Mouse (Mus musculus) lung, embryonic 15.5 days (tissue): ENCODE measurements around the gene Srd5a3. TPM values are rescaled to one million over a fixed set of nuclear protein-coding genes. Genes with fewer than 3 reads are reported as not detected.
A peak's percentile ranks its signal among the peaks of the same experiment; 100 is the strongest.

ENCODE experiments used
- ATAC-seq: fragments of 200-750 bp; cut with Nextera tagmentation; 2 replicates; pipeline ENCODE4 v1.8.0; 2017; ENCODE audit warnings: moderate number of reproducible peaks, borderline replicate concordance; ENCODE audit not compliant: low FRiP score, low TSS enrichment; ENCODE audit errors: extremely low read depth
- H3K27ac ChIP-seq: fragments of 300-500 bp; sonication (generic); 2 replicates; pipeline ENCODE4 v1.5.1; 2015; ENCODE audit warnings: moderate library complexity, mild to moderate bottlenecking, inconsistent platforms
- H3K27me3 ChIP-seq: fragments of 300-500 bp; sonication (generic); 2 replicates; pipeline ENCODE4 v1.6.1; 2015; ENCODE audit warnings: inconsistent platforms
- H3K36me3 ChIP-seq: fragments of 300-500 bp; sonication (generic); 2 replicates; pipeline ENCODE4 v1.6.1; 2015; ENCODE audit warnings: inconsistent platforms
- H3K4me1 ChIP-seq: fragments of 300-500 bp; sonication (generic); 2 replicates; pipeline ENCODE4 v1.6.1; 2015; ENCODE audit warnings: inconsistent platforms
- H3K4me2 ChIP-seq: fragments of 300-500 bp; sonication (generic); 2 replicates; pipeline ENCODE4 v1.6.1; 2015; ENCODE audit warnings: inconsistent platforms, mild to moderate bottlenecking, moderate library complexity
- H3K4me3 ChIP-seq: fragments of 300-500 bp; sonication (generic); 2 replicates; pipeline ENCODE4 v1.5.1; 2015; ENCODE audit warnings: mild to moderate bottlenecking, inconsistent platforms
- H3K9ac ChIP-seq: fragments of 300-500 bp; sonication (generic); 2 replicates; pipeline ENCODE4 v1.6.1; 2015; ENCODE audit warnings: inconsistent platforms
- H3K9me3 ChIP-seq: fragments of 300-500 bp; sonication (generic); 2 replicates; pipeline ENCODE4 v1.6.1; 2016; ENCODE audit warnings: inconsistent platforms
- WGBS: fragments of 180-500 bp; shearing (Covaris S2); methylation state at CpG from one replicate; pipeline ENCODE4 v1.1.7; 2015; 5-methylcytosine and 5-hydroxymethylcytosine counted together
- polyA plus RNA-seq: library from polyadenylated mRNA; unstranded; fragments of >200 nt; fragmentation: Nextera tagmentation; extraction: Ambion mirVana; gene quantifications from 2 replicates; pipeline ENCODE4 v1.2.1, GENCODE M21; 2015

Srd5a3 gene
- polyA plus RNA-seq, 1 experiment from 2014 or later: 49.6 TPM

DNA sequence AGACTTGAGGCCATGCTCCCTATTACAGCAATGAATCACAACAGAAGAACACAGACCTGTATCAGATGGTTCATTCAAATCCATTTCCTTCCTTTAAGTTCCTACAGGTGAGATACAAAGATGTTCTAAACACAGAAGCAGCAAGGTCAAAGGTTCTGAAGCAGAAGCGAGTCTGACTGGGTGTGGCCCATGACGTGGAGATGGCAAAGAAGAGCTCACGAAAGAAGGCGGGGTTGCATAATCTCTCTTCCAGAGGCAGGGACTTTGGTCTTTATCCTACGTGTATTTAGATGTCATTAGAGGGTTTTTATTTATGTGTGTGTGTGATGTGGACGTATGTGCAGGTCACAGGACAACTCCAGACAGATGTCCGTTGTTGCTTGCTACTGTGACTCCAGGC, 37.6 kb downstream of the Srd5a3 start:
- ATAC-seq: no peak
- H3K9me3 ChIP-seq: no peaks in the 10 kb centered on the region
- H3K27me3 ChIP-seq: no peaks in the 10 kb centered on the region
- no peak overlapping the region for H3K4me2 ChIP-seq
- H3K27ac ChIP-seq: no peak overlapping the region
- H3K36me3 ChIP-seq: no peaks in the 10 kb centered on the region
- WGBS: 64% methylated on average over 7 of the region's 7 CpGs
- H3K4me1 ChIP-seq: peaks cover 21% of the 10 kb centered on the region
- H3K4me3 ChIP-seq: no peak overlapping the region
- H3K9ac ChIP-seq: no peak overlapping the region

GRCm38 (mm10) chr5:76179171-76179570, 39.1 kb downstream of the Srd5a3 start:
- no peak for ATAC-seq
- H3K4me3 ChIP-seq: no peak overlapping the region
- H3K4me2 ChIP-seq: no peak overlapping the region
- H3K27me3 ChIP-seq: no peaks in the 10 kb centered on the region
- peaks cover 26% of the 10 kb centered on the region for H3K4me1 ChIP-seq
- H3K36me3 ChIP-seq: no peaks in the 10 kb centered on the region
- no peak overlapping the region for H3K27ac ChIP-seq
- no peaks in the 10 kb centered on the region for H3K9me3 ChIP-seq
- no peak overlapping the region for H3K9ac ChIP-seq
- WGBS: 91% methylated on average over 5 of the region's 5 CpGs

- Histone ChIP-seq H3K9me3 (no peaks in the 10 kb centered on the region), H3K9ac (no peak overlapping the region), H3K27ac (no peak overlapping the region), H3K4me3 (no peak overlapping the region), H3K4me1 (peaks cover 28% of the 10 kb centered on the region), H3K27me3 (no peaks in the 10 kb centered on the region), H3K4me2 (no peak overlapping the region), H3K36me3 (no peaks in the 10 kb centered on the region)
- WGBS: 85% methylated on average over 5 of the region's 5 CpGs
- no peak for ATAC-seq
These were observed 39.7 kb downstream of the Srd5a3 start for GRCm38 (mm10) chr5:76179791-76180190.

GRCm38 (mm10) chr5:76182326-76182725, 42.3 kb downstream of the Srd5a3 start:
- no peaks in the 10 kb centered on the region for H3K9me3 ChIP-seq
- H3K4me3 ChIP-seq: no peak overlapping the region
- H3K36me3 ChIP-seq: no peaks in the 10 kb centered on the region
- H3K4me1 ChIP-seq: peaks cover 35% of the 10 kb centered on the region
- ATAC-seq: no peak
- no peak overlapping the region for H3K9ac ChIP-seq
- 37% methylated on average over 3 of the region's 3 CpGs for WGBS
- no peaks in the 10 kb centered on the region for H3K27me3 ChIP-seq
- H3K27ac ChIP-seq: peak overlapping the region; percentile 35
- H3K4me2 ChIP-seq: no peak overlapping the region

DNA sequence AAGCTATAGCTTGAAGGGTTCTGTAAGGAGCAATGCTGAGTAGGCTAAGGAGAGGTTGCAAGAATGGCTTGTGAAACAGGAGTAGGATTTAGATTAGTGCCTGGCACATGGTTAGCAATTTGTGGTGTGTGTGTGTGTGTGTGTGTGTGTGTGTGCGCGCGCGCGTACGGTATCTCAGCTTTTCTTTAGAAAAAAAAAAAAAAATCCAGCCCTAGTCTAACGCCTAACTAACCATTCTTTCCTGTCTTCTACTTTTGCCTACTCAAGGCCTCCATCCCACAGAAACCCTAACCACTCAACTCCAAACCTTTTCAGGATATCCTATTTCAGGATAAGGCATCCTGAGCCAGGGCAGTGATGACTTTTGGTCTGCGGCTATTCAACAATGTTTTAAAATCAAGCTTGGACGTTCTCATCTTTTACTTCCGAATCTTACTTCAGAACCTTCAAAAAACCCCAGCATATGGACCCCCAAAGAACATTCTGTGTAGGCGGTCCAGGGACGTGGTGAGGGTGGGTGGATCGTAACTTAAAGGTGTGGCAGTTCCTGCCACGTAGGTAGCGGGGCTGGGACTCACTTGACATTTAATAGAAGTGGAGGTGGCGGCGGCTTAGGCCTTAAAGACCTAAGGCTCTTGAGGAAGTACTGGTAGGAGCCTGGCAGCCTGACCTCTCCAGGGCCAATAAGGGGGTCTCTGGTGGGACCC, 43.1 kb downstream of the Srd5a3 start:
- Histone ChIP-seq H3K27ac (peak overlapping the region; percentile 97), H3K4me1 (peaks cover 35% of the 10 kb centered on the region), H3K9ac (peak overlapping the region; percentile 95), H3K9me3 (no peaks in the 10 kb centered on the region), H3K36me3 (no peaks in the 10 kb centered on the region), H3K4me2 (peak overlapping the region; percentile 84), H3K27me3 (no peaks in the 10 kb centered on the region), H3K4me3 (peak overlapping the region; percentile 91)
- 37% methylated on average over 17 of the region's 17 CpGs for WGBS
- ATAC-seq: peak; percentile 19; the same call in 1 of the 2 replicates

GRCm38 (mm10) chr5:76183750-76184261, 43.7 kb downstream of the Srd5a3 start, which contains the start of gene Tmem165:
Tmem165 (plus strand) TSS chr5:76183880.
- Histone ChIP-seq H3K27ac (peak within 1 kb of the TSS; percentile 97), H3K27me3 (no peaks in the 10 kb centered on the region), H3K9ac (peak within 1 kb of the TSS; percentile 95), H3K36me3 (no peaks in the 10 kb centered on the region), H3K4me1 (peaks cover 29% of the 10 kb centered on the region), H3K9me3 (no peaks in the 10 kb centered on the region), H3K4me3 (peak within 1 kb of the TSS; percentile 91), H3K4me2 (peak within 1 kb of the TSS; percentile 84)
- ATAC-seq: peak; percentile 97
- WGBS: under 1% methylated on average over 44 of the region's 62 CpGs

GRCm38 (mm10) chr5:76184286-76185080, 44.4 kb downstream of the Srd5a3 start:
- WGBS: 3% methylated on average over 38 of the region's 38 CpGs
- H3K4me1 ChIP-seq: peaks cover 30% of the 10 kb centered on the region

GRCm38 (mm10) chr5:76187885-76188284, 47.8 kb downstream of the Srd5a3 start:
- Histone ChIP-seq H3K4me1 (peaks cover 27% of the 10 kb centered on the region), H3K4me2 (no peak overlapping the region)

More at GRCm38 (mm10) chr5:76184286-76185080, 44.4 kb downstream of the Srd5a3 start:
- H3K4me3 ChIP-seq: peak overlapping the region; percentile 91
- peak; percentile 92 for ATAC-seq
- no peaks in the 10 kb centered on the region for H3K9me3 ChIP-seq
- peak overlapping the region; percentile 95 for H3K9ac ChIP-seq
- no peaks in the 10 kb centered on the region for H3K36me3 ChIP-seq
- peak overlapping the region; percentile 84 for H3K4me2 ChIP-seq
- H3K27ac ChIP-seq: peak overlapping the region; percentile 97
- H3K27me3 ChIP-seq: no peaks in the 10 kb centered on the region

DNA sequence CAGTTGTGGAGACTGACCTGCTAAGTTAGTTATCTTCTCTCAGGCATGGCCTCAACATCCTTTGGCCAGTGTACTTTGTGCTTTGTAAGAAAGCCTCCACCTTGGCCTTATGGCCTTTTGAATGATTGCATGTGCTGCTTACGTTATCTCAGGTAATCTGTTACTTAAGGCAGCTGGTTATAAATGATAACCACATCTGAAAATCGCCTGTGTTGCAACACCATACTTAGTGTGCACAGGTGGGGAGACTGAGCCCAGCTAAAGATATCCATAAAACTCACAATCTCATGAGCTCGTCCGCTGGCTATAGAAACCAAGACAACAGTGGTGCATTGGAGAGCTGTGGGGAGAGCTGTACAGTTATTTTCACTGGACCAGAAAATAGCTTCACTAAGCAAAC, 50.5 kb downstream of the Srd5a3 start:
- no peaks in the 10 kb centered on the region for H3K27me3 ChIP-seq
- ATAC-seq: no peak
- WGBS: 87% methylated on average over 4 of the region's 4 CpGs
- H3K4me1 ChIP-seq: peaks cover 15% of the 10 kb centered on the region
- no peak overlapping the region for H3K27ac ChIP-seq
- no peaks in the 10 kb centered on the region for H3K9me3 ChIP-seq
- H3K36me3 ChIP-seq: peaks cover 10% of the 10 kb centered on the region
- no peak overlapping the region for H3K4me2 ChIP-seq
- no peak overlapping the region for H3K4me3 ChIP-seq
- no peak overlapping the region for H3K9ac ChIP-seq

More at GRCm38 (mm10) chr5:76187885-76188284, 47.8 kb downstream of the Srd5a3 start:
- H3K27ac ChIP-seq: no peak overlapping the region
- H3K36me3 ChIP-seq: peaks cover 3% of the 10 kb centered on the region; the same call in 1 of the 2 replicates
- no peaks in the 10 kb centered on the region for H3K9me3 ChIP-seq
- no peaks in the 10 kb centered on the region for H3K27me3 ChIP-seq
- ATAC-seq: no peak
- no peak overlapping the region for H3K4me3 ChIP-seq
- no peak overlapping the region for H3K9ac ChIP-seq
- WGBS: 75% methylated on average over 5 of the region's 5 CpGs

DNA sequence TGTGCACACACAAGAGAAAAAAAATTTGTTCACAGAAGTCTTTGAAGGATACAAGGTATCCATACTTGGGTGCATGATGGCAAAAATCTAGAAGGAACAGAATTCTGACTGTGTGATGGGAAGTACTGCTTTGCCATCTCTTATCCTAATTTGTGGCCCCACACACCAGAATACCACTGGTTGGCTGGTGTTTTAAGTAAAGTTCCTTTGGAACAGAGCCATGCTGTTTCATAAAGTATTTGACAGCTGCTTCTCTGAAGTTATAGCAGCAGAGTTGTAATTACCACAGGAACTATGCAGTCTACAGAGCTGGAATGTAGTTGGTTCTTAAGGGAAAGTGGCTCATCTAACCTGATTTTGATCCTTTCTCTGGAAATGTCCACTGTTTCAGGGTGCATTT, 53.0 kb downstream of the Srd5a3 start:
- H3K4me2 ChIP-seq: no peak overlapping the region
- no peaks in the 10 kb centered on the region for H3K27me3 ChIP-seq
- ATAC-seq: no peak
- H3K9ac ChIP-seq: no peak overlapping the region
- peaks cover 6% of the 10 kb centered on the region; the same call in 1 of the 2 replicates for H3K4me1 ChIP-seq
- H3K9me3 ChIP-seq: no peaks in the 10 kb centered on the region
- H3K36me3 ChIP-seq: peaks cover 19% of the 10 kb centered on the region
- H3K4me3 ChIP-seq: no peak overlapping the region
- H3K27ac ChIP-seq: no peak overlapping the region

GRCm38 (mm10) chr5:76194377-76194945, 54.4 kb downstream of the Srd5a3 start:
- Histone ChIP-seq H3K4me3 (no peak overlapping the region), H3K9ac (no peak overlapping the region), H3K4me2 (no peak overlapping the region), H3K27me3 (no peaks in the 10 kb centered on the region), H3K36me3 (peaks cover 22% of the 10 kb centered on the region), H3K9me3 (no peaks in the 10 kb centered on the region), H3K27ac (no peak overlapping the region), H3K4me1 (peaks cover 3% of the 10 kb centered on the region; the same call in 1 of the 2 replicates)
- 62% methylated on average over 6 of the region's 6 CpGs for WGBS
- ATAC-seq: no peak
